Mouse (Mus musculus) lung, adult 18-20 months (tissue): ENCODE measurements around the gene D130043K22Rik.
A peak's percentile ranks its signal among the peaks of the same experiment; 100 is the strongest.

ENCODE experiments used
- DNase-seq, 2 experiments: peaks; one replicate each; pipeline ENCODE4 v3.0.0; 2022; ENCODE audit warnings: mixed read lengths in 2 of 2

D130043K22Rik gene

DNA sequence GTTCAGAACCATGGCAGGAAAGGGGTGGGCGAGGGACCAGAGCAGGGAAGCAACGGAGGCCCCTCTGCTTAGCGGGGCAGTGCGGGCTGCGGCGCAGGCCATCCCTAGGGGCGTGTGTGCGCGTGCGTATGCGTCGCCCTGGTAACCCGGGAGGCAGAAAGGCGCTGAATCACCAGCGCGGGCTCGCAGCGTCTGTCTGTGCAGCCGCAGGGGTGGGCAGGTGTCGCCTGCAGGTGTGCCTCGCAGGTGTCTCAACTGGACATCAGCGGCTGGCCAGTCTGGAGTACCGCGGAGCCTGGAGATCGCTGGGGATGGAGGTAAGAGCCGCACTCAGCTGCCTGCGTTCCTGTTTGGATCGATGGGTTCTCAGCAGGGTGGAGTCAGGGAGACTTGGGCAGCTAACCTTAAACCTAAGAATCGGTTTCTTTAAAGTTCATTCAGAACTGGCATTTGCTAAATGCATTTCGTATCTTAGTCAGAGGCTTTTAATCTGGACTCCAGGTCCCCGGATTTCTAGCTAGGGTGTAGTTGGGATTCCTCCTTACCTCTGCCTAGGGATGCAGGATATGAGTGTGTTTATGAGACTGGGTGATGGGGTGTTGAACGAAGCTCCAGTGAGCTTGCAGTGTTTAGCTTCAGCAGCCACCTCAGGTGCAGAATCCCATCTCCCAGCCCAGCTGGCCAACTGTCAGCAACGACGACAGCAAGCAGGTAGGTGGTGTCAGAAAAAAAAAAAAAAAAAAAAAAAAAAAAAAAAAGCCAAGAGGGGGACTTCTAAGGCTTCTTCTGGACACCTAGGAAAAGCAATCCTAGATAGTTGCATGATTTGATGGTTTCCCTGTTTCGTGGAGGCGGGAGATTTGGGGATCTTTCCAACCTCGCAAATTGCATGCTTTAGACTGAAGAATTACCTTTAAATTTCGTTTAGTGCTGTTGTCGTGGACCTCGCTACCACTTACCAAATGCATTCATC, at the start of gene D130043K22Rik:
Gene D130043K22Rik (plus strand): TSS at position 153 of the 973 bp plus-strand sequence.
- DNase-seq = peak; percentile 22 to 24

GRCm38 (mm10) chr13:24798686-24799085, 46.2 kb upstream of the D130043K22Rik start:
- DNase-seq = no peak

- no peak for DNase-seq
Measured at GRCm38 (mm10) chr13:24799378-24799777, 45.6 kb upstream of the D130043K22Rik start.

GRCm38 (mm10) chr13:24799925-24800673, 44.8 kb upstream of the D130043K22Rik start:
- DNase-seq = peak; percentile 43 to 53

- peak; percentile 98 to 99 for DNase-seq
Measured at GRCm38 (mm10) chr13:24800674-24801307, 44.1 kb upstream of the D130043K22Rik start.

DNA sequence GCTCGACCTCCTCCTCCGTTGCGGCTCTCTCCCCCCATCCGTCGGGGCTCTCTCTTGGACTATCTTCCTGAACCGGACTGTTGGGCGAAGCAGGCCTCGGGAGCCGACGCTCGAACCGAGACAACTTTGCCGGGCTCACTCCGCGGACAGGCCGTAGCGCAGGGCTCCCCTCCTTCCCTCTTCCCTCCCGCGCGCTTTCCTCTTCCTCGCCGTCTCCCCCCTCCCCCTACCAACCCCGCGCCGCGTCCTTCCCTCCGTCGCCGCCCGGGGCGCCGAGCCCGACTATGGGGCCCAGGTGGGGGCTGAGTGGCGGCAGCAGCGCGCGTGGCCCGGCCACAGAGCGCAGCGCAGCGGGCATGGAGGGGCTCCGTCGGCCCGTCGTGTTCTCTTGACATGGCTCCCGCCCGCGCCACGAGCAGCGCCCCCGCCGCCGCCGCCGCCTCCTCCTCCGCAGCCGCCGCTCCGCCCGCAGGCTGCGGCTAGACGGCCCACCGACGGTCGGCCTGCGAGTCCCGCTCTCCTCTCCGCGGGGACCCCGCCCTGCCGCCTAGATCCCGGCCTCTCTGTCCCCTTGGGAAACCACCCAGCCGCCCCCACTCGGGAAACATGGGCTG, 43.5 kb upstream of the D130043K22Rik start, which contains the start of gene BC005537:
Gene BC005537 (plus strand): TSS at position 350 of the 614 bp plus-strand sequence.
- peak; percentile 39 to 47 for DNase-seq

DNA sequence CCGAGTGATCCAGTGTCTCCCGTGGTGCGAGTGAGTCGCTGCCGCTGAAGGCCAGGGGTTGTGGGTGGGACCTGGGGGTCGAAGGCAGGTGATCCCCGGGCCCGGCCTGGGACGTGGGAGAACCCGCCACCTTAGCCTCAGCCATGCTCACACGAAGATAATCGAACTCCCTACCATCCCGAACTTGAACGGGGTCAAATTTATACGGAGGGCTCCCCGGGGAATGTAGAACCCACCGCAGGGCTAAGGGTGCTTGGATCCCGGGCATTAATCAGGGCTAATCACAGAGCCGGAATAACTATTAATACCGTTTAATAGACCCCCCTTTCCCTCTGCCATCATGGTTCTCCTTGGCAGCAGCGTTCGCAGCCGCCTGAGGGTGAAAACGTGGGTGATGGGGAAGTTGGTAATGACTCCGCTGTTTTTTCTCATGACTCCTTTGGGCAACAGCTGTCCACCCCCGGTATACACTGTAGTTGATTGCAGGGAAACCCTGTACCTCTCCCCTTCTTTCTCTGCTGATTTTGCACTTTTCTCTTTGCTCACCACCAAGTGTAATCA, 42.7 kb upstream of the D130043K22Rik start:
- DNase-seq = peak; percentile 40 to 49

GRCm38 (mm10) chr13:24803196-24803595, 41.7 kb upstream of the D130043K22Rik start:
- no peak for DNase-seq

DNA sequence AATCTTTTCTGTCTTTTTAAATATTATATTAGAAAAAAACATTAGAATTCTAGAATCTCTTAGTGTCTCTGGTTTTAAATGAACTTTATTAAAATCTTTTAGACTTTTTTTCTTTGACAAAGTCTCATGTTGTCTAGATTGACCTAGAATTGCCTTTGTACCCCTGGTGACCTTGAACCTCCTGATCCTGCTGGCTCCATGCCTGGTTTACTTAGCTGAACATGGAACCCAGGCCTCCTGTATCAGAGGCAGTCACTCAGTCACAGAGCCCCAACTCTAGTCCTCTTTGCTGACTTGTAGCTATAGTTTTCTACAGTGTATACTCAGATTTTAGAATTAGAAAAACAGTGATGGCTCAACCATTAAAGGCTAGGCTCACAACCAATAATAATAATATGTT, 38.9 kb upstream of the D130043K22Rik start:
- DNase-seq = no peak

DNA sequence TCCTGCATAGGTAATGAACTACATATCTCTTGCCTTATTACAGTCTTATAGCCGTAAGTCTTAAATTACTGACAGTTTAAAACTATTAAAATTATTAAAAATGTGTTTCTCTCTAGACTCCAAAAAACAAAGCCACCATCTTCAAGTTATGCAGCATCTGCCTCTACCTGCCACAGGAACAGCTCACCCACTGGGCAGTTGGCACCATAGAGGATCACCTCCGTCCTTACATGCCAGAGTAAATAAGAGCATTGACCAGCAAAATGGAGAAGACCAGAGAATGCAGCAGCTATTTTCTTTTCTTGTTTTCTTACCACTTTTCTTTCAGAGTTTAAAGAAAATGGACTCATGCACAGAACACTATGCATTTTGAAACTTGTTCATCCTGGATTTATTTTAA, 32.4 kb upstream of the D130043K22Rik start:
- no peak for DNase-seq

DNA sequence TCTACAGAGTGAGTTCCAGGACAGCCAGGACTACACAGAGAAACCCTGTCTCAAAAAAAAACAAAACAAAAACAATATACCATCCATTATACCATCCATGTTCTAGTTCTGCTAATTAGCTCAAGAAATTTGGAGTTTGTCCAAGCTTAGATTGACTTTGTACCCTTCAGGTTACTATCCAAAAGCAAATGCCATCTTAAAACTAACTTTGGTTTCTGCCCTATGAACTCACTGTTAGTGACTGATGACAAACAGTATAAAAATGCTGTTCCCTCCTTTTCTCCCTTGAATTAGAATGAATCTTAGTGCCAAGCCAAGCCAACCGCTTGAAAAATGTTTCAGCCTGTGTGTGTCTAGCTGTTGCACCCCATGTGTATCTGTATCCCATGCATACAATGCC, 30.3 kb upstream of the D130043K22Rik start:
- DNase-seq = no peak

GRCm38 (mm10) chr13:24816125-24817092, 28.5 kb upstream of the D130043K22Rik start:
- DNase-seq = no peak

DNA sequence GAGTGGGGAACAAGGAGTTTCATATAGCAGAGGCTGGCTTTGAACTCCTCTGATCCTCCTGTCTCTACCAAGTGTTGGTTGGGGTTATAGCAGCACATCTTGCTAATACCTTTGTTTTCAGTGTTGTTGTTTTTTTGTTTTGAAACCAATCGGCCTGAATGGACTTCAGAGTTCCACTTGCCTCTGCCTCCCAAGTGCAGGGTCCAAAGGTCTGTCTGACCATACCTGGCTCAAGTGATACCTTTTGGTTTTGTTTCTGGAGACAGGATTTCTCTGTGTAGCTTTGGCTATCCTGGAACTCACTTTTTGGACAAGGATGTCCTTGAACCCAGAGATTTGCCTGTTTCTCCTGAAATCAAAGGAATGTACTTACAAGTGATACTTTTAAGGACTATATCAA, 25.0 kb upstream of the D130043K22Rik start:
- DNase-seq = no peak

GRCm38 (mm10) chr13:24822663-24823343, 22.1 kb upstream of the D130043K22Rik start:
- no peak for DNase-seq

DNA sequence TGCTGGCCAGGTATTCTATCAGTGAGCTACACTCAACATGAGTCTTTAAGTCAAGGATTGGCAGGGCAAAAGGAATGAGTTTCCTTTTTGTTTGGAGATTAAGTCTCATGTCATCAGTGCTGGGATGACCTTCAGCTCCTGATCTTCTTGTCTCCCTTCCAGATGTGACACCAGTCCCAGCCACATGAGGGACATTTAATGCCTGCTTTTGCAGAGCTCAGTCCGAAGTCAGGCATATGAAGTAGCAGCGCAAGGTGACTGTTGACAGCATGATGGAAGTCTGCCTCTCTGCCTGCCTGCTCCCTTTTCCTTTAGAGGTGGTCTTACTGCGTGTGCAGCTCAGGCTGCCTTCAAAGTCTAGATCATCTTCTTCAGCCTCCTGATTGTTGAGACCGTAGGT, 20.3 kb upstream of the D130043K22Rik start:
- no peak for DNase-seq

- no peak for DNase-seq
Measured at GRCm38 (mm10) chr13:24825587-24825986, 19.3 kb upstream of the D130043K22Rik start.

DNA sequence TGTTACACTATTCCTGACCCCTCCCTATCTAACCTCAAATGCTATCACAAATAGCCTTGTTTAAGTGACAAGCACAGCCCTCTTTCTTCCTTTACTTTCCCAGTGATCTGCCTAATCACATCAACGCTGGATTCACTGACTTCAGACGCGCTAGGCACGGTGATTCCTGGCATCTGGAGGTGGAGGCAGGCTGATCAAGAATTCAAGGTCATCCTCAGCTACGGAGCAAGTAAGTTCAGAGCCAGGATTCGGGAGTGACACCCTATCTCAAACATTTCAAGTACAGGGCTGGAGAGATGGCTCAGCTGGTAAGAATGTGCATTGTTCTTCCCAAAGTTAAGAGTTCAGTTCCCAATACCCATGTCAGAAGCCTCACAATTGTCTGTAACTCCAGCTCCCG, 18.8 kb upstream of the D130043K22Rik start:
- no peak for DNase-seq

DNA sequence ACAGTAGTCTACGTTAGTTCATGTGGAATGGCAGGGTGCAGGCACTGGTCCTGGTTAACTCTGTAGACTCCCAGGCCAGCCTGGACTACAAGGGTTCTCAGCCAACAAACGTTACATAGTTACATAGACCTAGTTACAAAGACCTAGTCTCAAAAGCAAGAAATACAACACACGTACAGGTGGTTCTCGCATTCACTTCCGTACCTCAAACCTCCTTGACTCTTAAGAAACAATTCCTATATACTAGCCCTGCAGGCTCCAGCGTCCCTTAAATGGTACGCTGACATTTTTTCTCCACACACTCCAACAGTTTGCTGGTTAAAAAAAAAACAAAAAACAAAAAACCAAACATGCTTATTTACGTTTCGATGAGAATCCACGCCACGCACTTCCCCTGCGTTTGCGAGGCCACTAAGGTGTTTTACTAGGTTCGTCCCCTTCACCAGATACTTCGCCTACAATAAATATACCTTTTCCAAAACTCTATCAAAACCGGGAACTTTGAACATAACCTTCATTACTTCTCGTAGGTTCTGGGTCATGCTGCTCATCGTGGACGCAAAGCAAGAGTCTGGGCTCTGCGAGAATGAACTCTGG, 14.1 kb upstream of the D130043K22Rik start:
- DNase-seq = no peak

DNA sequence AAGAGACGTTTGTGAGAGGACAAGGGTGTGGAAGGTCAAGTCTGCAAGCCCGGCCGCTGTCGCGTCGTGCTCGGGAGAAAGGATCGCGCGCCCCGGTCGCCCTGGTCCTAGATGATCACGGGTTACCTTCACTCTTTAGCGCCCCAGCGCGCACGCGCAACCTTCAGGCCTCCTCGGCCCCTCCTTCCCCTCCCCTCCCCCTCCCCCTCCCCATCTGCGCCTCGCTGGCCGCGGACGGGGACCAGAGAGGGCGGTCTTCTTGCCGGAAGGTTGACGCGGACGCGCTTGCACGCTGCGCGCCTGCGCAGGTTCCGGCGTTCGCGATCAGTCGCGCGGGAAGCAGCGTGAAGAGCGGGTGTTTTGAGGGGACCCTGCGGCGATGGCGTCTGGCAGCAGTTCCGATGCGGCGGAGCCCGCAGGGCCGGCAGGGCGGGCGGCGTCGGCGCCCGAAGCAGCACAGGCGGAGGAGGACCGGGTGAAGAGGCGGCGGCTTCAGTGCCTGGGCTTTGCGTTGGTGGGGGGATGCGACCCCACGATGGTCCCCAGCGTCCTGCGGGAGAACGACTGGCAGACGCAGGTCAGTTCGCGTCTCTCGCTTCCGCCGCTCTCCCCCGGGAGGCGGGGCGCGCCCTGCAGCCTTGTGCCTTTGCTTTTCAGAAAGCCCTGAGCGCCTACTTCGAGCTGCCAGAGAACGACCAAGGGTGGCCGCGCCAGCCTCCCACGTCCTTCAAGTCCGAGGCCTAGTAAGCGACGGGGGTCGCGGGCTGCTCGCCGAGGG, 13.4 kb upstream of the D130043K22Rik start, which contains the start of the genes Acot13 and Tdp2:
Gene Acot13 (minus strand): TSS at position 188 of the 778 bp plus-strand sequence.
Gene Tdp2 (plus strand): TSS at position 327 of the 778 bp plus-strand sequence.
- DNase-seq = peak; percentile 93 to 95
